Mouse (Mus musculus) midbrain, embryonic 14.5 days (tissue): ENCODE measurements around the gene Serpinb1b. TPM values are rescaled to one million over a fixed set of nuclear protein-coding genes. Genes with fewer than 3 reads are reported as not detected.
"Not testable (repeated sequence)": the region's sequence is repeated elsewhere in the genome, so short reads cannot be mapped to it uniquely, and the experiment has no call there.

Experiments
- ATAC-seq: fragments of 200-750 bp; cut with Nextera tagmentation; 2 replicates; pipeline ENCODE4 v1.8.0; 2017; ENCODE audit warnings: moderate number of reproducible peaks, moderate library complexity; ENCODE audit not compliant: low FRiP score, low TSS enrichment
- DNase-seq: peaks from one replicate; pipeline ENCODE4 v3.0.0-alpha.2; 2015
- H3K27ac ChIP-seq: fragments of 300-500 bp; sonication (generic); replicated peaks from 2 replicates; pipeline ENCODE4 v1.5.1; 2014; ENCODE audit warnings: mild to moderate bottlenecking, low read depth, low read length, moderate library complexity
- H3K27me3 ChIP-seq: fragments of 300-500 bp; sonication (generic); 2 replicates; pipeline ENCODE4 v1.6.1; 2014; ENCODE audit warnings: low read length, control low read depth, mixed read lengths; ENCODE audit not compliant: control insufficient read depth, insufficient read depth
- H3K36me3 ChIP-seq: fragments of 300-500 bp; sonication (generic); 2 replicates; pipeline ENCODE4 v1.6.1; 2014; ENCODE audit warnings: low read length, control low read depth; ENCODE audit not compliant: control insufficient read depth, insufficient read depth
- H3K4me1 ChIP-seq: fragments of 300-500 bp; sonication (generic); 2 replicates; pipeline ENCODE4 v1.6.1; 2014; ENCODE audit warnings: mild to moderate bottlenecking, antibody characterized with exemption, low read length, control low read depth; ENCODE audit not compliant: control insufficient read depth, insufficient read depth
- H3K4me2 ChIP-seq: fragments of 300-500 bp; sonication (generic); 2 replicates; pipeline ENCODE4 v1.6.1; 2014; ENCODE audit warnings: mild to moderate bottlenecking, low read length, moderate library complexity
- H3K4me3 ChIP-seq: fragments of 300-500 bp; sonication (generic); replicated peaks from 2 replicates; pipeline ENCODE4 v1.5.1; 2014; ENCODE audit warnings: low read depth, low read length
- H3K9ac ChIP-seq: fragments of 300-500 bp; sonication (generic); replicated peaks from 2 replicates; pipeline ENCODE4 v1.6.1; 2014; ENCODE audit warnings: mild to moderate bottlenecking, low read length, moderate library complexity
- H3K9me3 ChIP-seq: fragments of 300-500 bp; sonication (generic); 2 replicates; pipeline ENCODE4 v1.6.1; 2016; ENCODE audit warnings: low read length, control low read depth, mixed read lengths; ENCODE audit not compliant: control insufficient read depth
- WGBS: fragments of 180-500 bp; shearing (Covaris S2); extraction: QIAGEN DNeasy Blood & Tissue Kit; methylation state at CpG from one replicate; pipeline ENCODE4 v1.1.7; 2014; 5-methylcytosine and 5-hydroxymethylcytosine counted together
- polyA plus RNA-seq: library from polyadenylated mRNA; unstranded; fragments of >200 nt; fragmentation: Nextera tagmentation; extraction: Ambion mirVana; gene quantifications from 2 replicates; pipeline ENCODE4 v1.2.1, GENCODE M21; 2014

Serpinb1b gene
- 0.84 and 1.3 TPM in 2 replicates for polyA plus RNA-seq

GRCm38 (mm10) chr13:33078056-33078705, at the start of gene Serpinb1b:
Gene Serpinb1b (plus strand): TSS chr13:33078575.
- H3K9me3 ChIP-seq = no peaks in the 10 kb centered on the region
- ATAC-seq (peak; percentile 68; the same call in 1 of the 2 replicates), DNase-seq (peak; percentile 78)
- no peaks in the 10 kb centered on the region for H3K4me1 ChIP-seq
- H3K27me3 ChIP-seq = no peaks in the 10 kb centered on the region
- H3K36me3 ChIP-seq = no peaks in the 10 kb centered on the region
- H3K4me3 ChIP-seq = no peak within 1 kb of the TSS
- no peak within 1 kb of the TSS for H3K9ac ChIP-seq
- no peak within 1 kb of the TSS for H3K4me2 ChIP-seq
- H3K27ac ChIP-seq = no peak within 1 kb of the TSS
- 22% methylated on average over 3 of the region's 3 CpGs for WGBS

- not testable (repeated sequence) for H3K36me3 ChIP-seq, H3K4me1 ChIP-seq, H3K9ac ChIP-seq, ATAC-seq, H3K4me3 ChIP-seq, H3K27me3 ChIP-seq, H3K4me2 ChIP-seq, DNase-seq, H3K9me3 ChIP-seq, H3K27ac ChIP-seq
- WGBS = 97% methylated on average over 2 of the region's 2 CpGs
Observed at GRCm38 (mm10) chr13:33029478-33029877, 48.9 kb upstream of the Serpinb1b start.

GRCm38 (mm10) chr13:33030281-33030680, 48.1 kb upstream of the Serpinb1b start:
- Histone ChIP-seq H3K4me3 (no peak overlapping the region), H3K36me3 (no peaks in the 10 kb centered on the region), H3K27me3 (no peaks in the 10 kb centered on the region), H3K27ac (no peak overlapping the region), H3K4me1 (no peaks in the 10 kb centered on the region), H3K9ac (no peak overlapping the region), H3K9me3 (no peaks in the 10 kb centered on the region), H3K4me2 (no peak overlapping the region)
- ATAC-seq (no peak), DNase-seq (no peak)
- 79% methylated on average over 2 of the region's 3 CpGs for WGBS

- H3K9me3 ChIP-seq = no peaks in the 10 kb centered on the region
- WGBS = 85% methylated on average over 1 of the region's 1 CpGs
- H3K27me3 ChIP-seq = no peaks in the 10 kb centered on the region
- no peaks in the 10 kb centered on the region for H3K4me1 ChIP-seq
- no peak for ATAC-seq
- no peaks in the 10 kb centered on the region for H3K36me3 ChIP-seq
- no peak for DNase-seq
- H3K4me2 ChIP-seq = no peak overlapping the region
- H3K27ac ChIP-seq = no peak overlapping the region
- no peak overlapping the region for H3K9ac ChIP-seq
- H3K4me3 ChIP-seq = no peak overlapping the region
Observed at GRCm38 (mm10) chr13:33035506-33035905, 42.9 kb upstream of the Serpinb1b start.

GRCm38 (mm10) chr13:33043542-33043941, 34.8 kb upstream of the Serpinb1b start:
- no peaks in the 10 kb centered on the region for H3K36me3 ChIP-seq
- H3K27me3 ChIP-seq = no peaks in the 10 kb centered on the region
- H3K4me3 ChIP-seq = no peak overlapping the region
- DNase-seq (no peak), ATAC-seq (no peak)
- 94% methylated on average over 3 of the region's 3 CpGs for WGBS
- no peaks in the 10 kb centered on the region for H3K9me3 ChIP-seq
- no peak overlapping the region for H3K9ac ChIP-seq
- H3K4me2 ChIP-seq = no peak overlapping the region
- H3K27ac ChIP-seq = no peak overlapping the region
- no peaks in the 10 kb centered on the region for H3K4me1 ChIP-seq

GRCm38 (mm10) chr13:33047234-33047633, 31.1 kb upstream of the Serpinb1b start:
- H3K36me3 ChIP-seq = no peaks in the 10 kb centered on the region
- DNase-seq (no peak), ATAC-seq (no peak)
- no peak overlapping the region for H3K4me3 ChIP-seq
- no peaks in the 10 kb centered on the region for H3K27me3 ChIP-seq
- H3K4me2 ChIP-seq = no peak overlapping the region
- H3K9ac ChIP-seq = no peak overlapping the region
- no peak overlapping the region for H3K27ac ChIP-seq
- H3K4me1 ChIP-seq = no peaks in the 10 kb centered on the region
- 83% methylated on average over 2 of the region's 2 CpGs for WGBS
- no peaks in the 10 kb centered on the region for H3K9me3 ChIP-seq

- 89% methylated on average over 4 of the region's 4 CpGs for WGBS
- DNase-seq = no peak
- Histone ChIP-seq H3K4me2 (no peak overlapping the region), H3K27ac (no peak overlapping the region), H3K9ac (no peak overlapping the region), H3K4me1 (no peaks in the 10 kb centered on the region), H3K27me3 (no peaks in the 10 kb centered on the region), H3K9me3 (no peaks in the 10 kb centered on the region), H3K4me3 (no peak overlapping the region), H3K36me3 (no peaks in the 10 kb centered on the region)
- no peak for ATAC-seq
Observed at GRCm38 (mm10) chr13:33048187-33048586, 30.2 kb upstream of the Serpinb1b start.

- DNase-seq = no peak
- no peak for ATAC-seq
- Histone ChIP-seq H3K4me1 (no peaks in the 10 kb centered on the region), H3K9me3 (no peaks in the 10 kb centered on the region), H3K36me3 (no peaks in the 10 kb centered on the region), H3K4me3 (no peak overlapping the region), H3K27ac (no peak overlapping the region), H3K4me2 (no peak overlapping the region), H3K27me3 (no peaks in the 10 kb centered on the region), H3K9ac (no peak overlapping the region)
- 78% methylated on average over 3 of the region's 3 CpGs for WGBS
Observed at GRCm38 (mm10) chr13:33051697-33052096, 26.7 kb upstream of the Serpinb1b start.

GRCm38 (mm10) chr13:33063048-33063447, 15.3 kb upstream of the Serpinb1b start:
- DNase-seq (no peak), ATAC-seq (no peak)
- H3K4me3 ChIP-seq = no peak overlapping the region
- no peaks in the 10 kb centered on the region for H3K27me3 ChIP-seq
- H3K27ac ChIP-seq = no peak overlapping the region
- WGBS = 56% methylated on average over 1 of the region's 1 CpGs
- no peaks in the 10 kb centered on the region for H3K36me3 ChIP-seq
- no peaks in the 10 kb centered on the region for H3K4me1 ChIP-seq
- H3K9ac ChIP-seq = no peak overlapping the region
- no peaks in the 10 kb centered on the region for H3K9me3 ChIP-seq
- H3K4me2 ChIP-seq = no peak overlapping the region
